Mouse (Mus musculus): Measurements from ENCODE around the gene Fkbp5.
"Not testable (repeated sequence)": the region's sequence is repeated elsewhere in the genome, so short reads cannot be mapped to it uniquely, and the experiment has no call there.

The Fkbp5 gene

GRCm38 (mm10) chr17:28517441-28517955, at the start of gene Fkbp5:
Gene Fkbp5, minus strand, starts transcription at chr17:28517527.
- peak; percentile 53 for DNase-seq (ENCODE audit: extremely low spot score, low spot score)

- no peak for DNase-seq (ENCODE audit: extremely low spot score, low spot score)
These were observed 47.9 kb upstream of the Fkbp5 start for GRCm38 (mm10) chr17:28565181-28565580.

GRCm38 (mm10) chr17:28561613-28562012, 44.3 kb upstream of the Fkbp5 start:
- no peak for DNase-seq (ENCODE audit: extremely low spot score, low spot score)

- DNase-seq (ENCODE audit: extremely low spot score, low spot score), result no peak
These were observed 43.3 kb upstream of the Fkbp5 start, which contains the start of gene Clps for GRCm38 (mm10) chr17:28560598-28560997. Gene Clps, minus strand, starts transcription at chr17:28560766.

GRCm38 (mm10) chr17:28557772-28558171, 40.4 kb upstream of the Fkbp5 start:
- DNase-seq (ENCODE audit: extremely low spot score, low spot score), result no peak

- peak; percentile 26 for DNase-seq (ENCODE audit: extremely low spot score, low spot score)
These were observed 39.5 kb upstream of the Fkbp5 start for GRCm38 (mm10) chr17:28556635-28557396.

GRCm38 (mm10) chr17:28554021-28554420, 36.7 kb upstream of the Fkbp5 start:
- not testable (repeated sequence) for DNase-seq (ENCODE audit: extremely low spot score, low spot score)

- peak; percentile 84 for DNase-seq (ENCODE audit: extremely low spot score, low spot score)
These were observed 35.9 kb upstream of the Fkbp5 start for GRCm38 (mm10) chr17:28553040-28553793.

- no peak for DNase-seq (ENCODE audit: extremely low spot score, low spot score)
These were observed 31.8 kb upstream of the Fkbp5 start, which contains the start of gene Clpsl2 for GRCm38 (mm10) chr17:28549111-28549510. Gene Clpsl2, plus strand, starts transcription at chr17:28549411.

GRCm38 (mm10) chr17:28548550-28548949, 31.2 kb upstream of the Fkbp5 start:
- DNase-seq (ENCODE audit: extremely low spot score, low spot score), result no peak

- DNase-seq (ENCODE audit: extremely low spot score, low spot score), result no peak
These were observed 29.6 kb upstream of the Fkbp5 start for GRCm38 (mm10) chr17:28546925-28547324.

GRCm38 (mm10) chr17:28537881-28538280, 20.6 kb upstream of the Fkbp5 start:
- DNase-seq (ENCODE audit: extremely low spot score, low spot score), result no peak

GRCm38 (mm10) chr17:28533327-28533726, 16.0 kb upstream of the Fkbp5 start:
- no peak for DNase-seq (ENCODE audit: extremely low spot score, low spot score)

- DNase-seq (ENCODE audit: extremely low spot score, low spot score), result no peak
These were observed 15.2 kb upstream of the Fkbp5 start for GRCm38 (mm10) chr17:28532557-28532956.

- DNase-seq (ENCODE audit: extremely low spot score, low spot score), result peak; percentile 44
These were observed 14.6 kb upstream of the Fkbp5 start for GRCm38 (mm10) chr17:28531946-28532345.

- no peak for DNase-seq (ENCODE audit: extremely low spot score, low spot score)
These were observed 13.2 kb upstream of the Fkbp5 start, which contains the start of gene Armc12 for GRCm38 (mm10) chr17:28530506-28530905. Gene Armc12, plus strand, starts transcription at chr17:28530806.

- DNase-seq (ENCODE audit: extremely low spot score, low spot score), result no peak
These were observed 11.8 kb upstream of the Fkbp5 start for GRCm38 (mm10) chr17:28529116-28529515.

- peak; percentile 87 for DNase-seq (ENCODE audit: extremely low spot score, low spot score)
These were observed 10.7 kb upstream of the Fkbp5 start for GRCm38 (mm10) chr17:28528043-28528351.

GRCm38 (mm10) chr17:28527184-28528042, 10.1 kb upstream of the Fkbp5 start:
- no peak for DNase-seq (ENCODE audit: extremely low spot score, low spot score)

GRCm38 (mm10) chr17:28524831-28525430, 7.6 kb upstream of the Fkbp5 start:
- DNase-seq (ENCODE audit: extremely low spot score, low spot score), result no peak
